In genomic region chr9:75255820-75256545, GRCm38 (mm10) we compare ENCODE assay signal across 10 mouse cellular contexts. TPM values are rescaled to one million over a fixed set of nuclear protein-coding genes. Genes with fewer than 3 reads are reported as not detected.
DNase-seq lines count a peak whose midpoint lies in the region; ATAC-seq and TF ChIP-seq lines count a peak whose summit lies in the region.
"Had no signal": no experiment of that assay in that cellular context is flagged by ENCODE, and none has a peak within 500 bp of the region (broad histone marks: within the 10 kb centered on the region; RNA-seq: fewer than 3 reads in every experiment).

No protein-coding gene starts in this region.

- no peak for DNase-seq in hindbrain, embryonic 11.5 days (ENCODE audit: low spot score)
- DNase-seq in CH12.LX (ENCODE audit: extremely low read depth) = peak; percentile 18
- DNase-seq in natural killer cell, adult 2 months (ENCODE audit: low spot score in 2 of 2) = peak; percentile 10 to 23
- DNase-seq in ovary, postnatal 36 days (ENCODE audit: low spot score) = no peak
- DNase-seq in gastrocnemius, postnatal 4 days (ENCODE audit: low spot score in 2 of 2) = no peak
- no peak for DNase-seq in layer of hippocampus, adult 9-11 months

- no peak overlapping the region for H3K4me3 ChIP-seq in hindbrain, embryonic 12.5 days
- H3K4me3 ChIP-seq in hindbrain, embryonic 11.5 days (ENCODE audit: low read depth, low read length) = no peak overlapping the region
- no peak overlapping the region for H3K4me3 ChIP-seq in CH12.LX (replicated peaks in 1 of 3; ENCODE audit: low read depth in 2 of 3, low read length in 2 of 3, poor library complexity in 1 of 3)
- no peak overlapping the region for H3K4me3 ChIP-seq in kidney, embryonic 15.5 days (replicated peaks)
- H3K4me3 ChIP-seq: heart, embryonic 12.5 days; liver, embryonic 15.5 days had no signal

- no peak overlapping the region for H3K4me2 ChIP-seq in hindbrain, embryonic 12.5 days (replicated peaks)
- no peak overlapping the region for H3K4me2 ChIP-seq in hindbrain, embryonic 11.5 days (replicated peaks; ENCODE audit: low read depth, low read length)
- H3K4me2 ChIP-seq in CH12.LX (ENCODE audit: insufficient read depth, low read depth, poor library complexity, severe bottlenecking) = no peak overlapping the region
- H3K4me2 ChIP-seq in kidney, embryonic 15.5 days = no peak overlapping the region
- H3K4me2 ChIP-seq: heart, embryonic 12.5 days; liver, embryonic 15.5 days had no signal

- no peak for TF ChIP-seq RAD21 in CH12.LX (IDR thresholded peaks at IDR 0.05; ENCODE audit: low read depth, low read length)

- dilution Hi-C loops in CH12.LX (cut with MboI; ENCODE audit: extremely low pct_ligation_motif_present, extremely low pct_unique_long_range_greater_than_20kb, low sequenced_read_pairs) = no loop called here

- 0 out of 2 replicates have a peak overlapping the region, but pooled peaks have one; percentile 12 for H3K27ac ChIP-seq in hindbrain, embryonic 12.5 days
- no peak overlapping the region for H3K27ac ChIP-seq in hindbrain, embryonic 11.5 days (ENCODE audit: low read depth, low read length)
- H3K27ac ChIP-seq in CH12.LX (ENCODE audit: insufficient read depth, low read depth) = no peak overlapping the region
- peak overlapping the region; percentile 72 for H3K27ac ChIP-seq in kidney, embryonic 15.5 days
- H3K27ac ChIP-seq: liver, embryonic 15.5 days had no signal

- TF ChIP-seq POLR2A in CH12.LX (IDR thresholded peaks at IDR 0.05; ENCODE audit: low read depth, low read length) = no peak

- in situ Hi-C loops in CH12.LX (cut with MboI; ENCODE audit: low pct_ligation_motif_present, low pct_unique_long_range_greater_than_20kb, low sequenced_read_pairs) = no loop called here

- H3K79me2 ChIP-seq in CH12.LX (replicated peaks; ENCODE audit: control insufficient read depth, extremely low read depth, insufficient read depth, poor library complexity, severe bottlenecking) = no peaks in the 10 kb centered on the region

- H3K36me3 ChIP-seq in hindbrain, embryonic 12.5 days = no peaks in the 10 kb centered on the region
- H3K36me3 ChIP-seq in hindbrain, embryonic 11.5 days (ENCODE audit: control insufficient read depth, insufficient read depth, low read length) = no peaks in the 10 kb centered on the region
- H3K36me3 ChIP-seq in CH12.LX (replicated peaks in 1 of 2; ENCODE audit: control insufficient read depth in 1 of 2, insufficient read depth in 1 of 2, low read length in 1 of 2) = peaks cover 0 to 2% of the 10 kb centered on the region in 2 experiments
- H3K36me3 ChIP-seq in kidney, embryonic 15.5 days = no peaks in the 10 kb centered on the region
- H3K36me3 ChIP-seq: heart, embryonic 12.5 days; liver, embryonic 15.5 days had no signal

- no peak overlapping the region for H3K9ac ChIP-seq in hindbrain, embryonic 12.5 days
- no peak overlapping the region for H3K9ac ChIP-seq in hindbrain, embryonic 11.5 days (ENCODE audit: low read depth, low read length)
- H3K9ac ChIP-seq in CH12.LX (ENCODE audit: insufficient read depth, low read depth) = no peak overlapping the region
- no peak overlapping the region for H3K9ac ChIP-seq in kidney, embryonic 15.5 days
- H3K9ac ChIP-seq: heart, embryonic 12.5 days; liver, embryonic 15.5 days had no signal

- TF ChIP-seq EP300 in CH12.LX (IDR thresholded peaks at IDR 0.05; ENCODE audit: low read length) = no peak

- H3K27me3 ChIP-seq in hindbrain, embryonic 12.5 days = no peaks in the 10 kb centered on the region
- no peaks in the 10 kb centered on the region for H3K27me3 ChIP-seq in hindbrain, embryonic 11.5 days (ENCODE audit: control insufficient read depth, insufficient read depth, low read length)
- no peaks in the 10 kb centered on the region for H3K27me3 ChIP-seq in CH12.LX (replicated peaks)
- H3K27me3 ChIP-seq in kidney, embryonic 15.5 days = no peaks in the 10 kb centered on the region
- H3K27me3 ChIP-seq: heart, embryonic 12.5 days; liver, embryonic 15.5 days had no signal

- H3K4me1 ChIP-seq in hindbrain, embryonic 12.5 days = peaks cover 22% of the 10 kb centered on the region
- H3K4me1 ChIP-seq in hindbrain, embryonic 11.5 days (replicated peaks; ENCODE audit: control insufficient read depth, insufficient read depth, low read length) = peaks cover 5% of the 10 kb centered on the region; the same call in 1 of the 2 replicates
- H3K4me1 ChIP-seq in CH12.LX (ENCODE audit: control insufficient read depth in 1 of 2, insufficient read depth in 2 of 2) = peaks cover 18 to 35% of the 10 kb centered on the region in 2 experiments
- peaks cover 45% of the 10 kb centered on the region for H3K4me1 ChIP-seq in kidney, embryonic 15.5 days
- H3K4me1 ChIP-seq: liver, embryonic 15.5 days had no signal

- WGBS in hindbrain, embryonic 12.5 days = 89% methylated on average over 14 of the region's 14 CpGs
- 88% methylated on average over 14 of the region's 14 CpGs for WGBS in hindbrain, embryonic 11.5 days
- 63% methylated on average over 14 of the region's 14 CpGs for WGBS in kidney, embryonic 15.5 days

- no peak for TF ChIP-seq CTCF in CH12.LX (conservative IDR thresholded peaks at IDR 0.05 in 1 of 2, IDR thresholded peaks at IDR 0.05 in 1 of 2; ENCODE audit: low read depth in 2 of 2, low read length in 2 of 2)

- no peak for ATAC-seq in hindbrain, embryonic 12.5 days (ENCODE audit: low FRiP score)
- ATAC-seq in hindbrain, embryonic 11.5 days (ENCODE audit: low FRiP score) = no peak
- peak; percentile 63 for ATAC-seq in kidney, embryonic 15.5 days (replicated peaks; ENCODE audit: low FRiP score)

- H3K9me3 ChIP-seq in hindbrain, embryonic 12.5 days (replicated peaks) = 0 out of 2 replicates have a peak, but pooled peaks cover 3% of the 10 kb centered on the region
- no peaks in the 10 kb centered on the region for H3K9me3 ChIP-seq in hindbrain, embryonic 11.5 days (ENCODE audit: control insufficient read depth, low read length)
- H3K9me3 ChIP-seq in CH12.LX (replicated peaks; ENCODE audit: low read length) = peaks cover 3% of the 10 kb centered on the region
- H3K9me3 ChIP-seq in kidney, embryonic 15.5 days (replicated peaks) = no peaks in the 10 kb centered on the region
- H3K9me3 ChIP-seq: liver, embryonic 15.5 days had no signal

TF ChIP-seq in CH12.LX, 34 proteins besides CTCF, POLR2A, EP300 and RAD21:
- TF ChIP-seq SMC3 (IDR thresholded peaks at IDR 0.05; ENCODE audit: low read depth, low read length) = no peak
- no peak for TF ChIP-seq CHD2 (IDR thresholded peaks at IDR 0.05; ENCODE audit: low read length)
- TF ChIP-seq IRF4 (IDR thresholded peaks at IDR 0.05; ENCODE audit: low read depth, low read length) = no peak
- no peak for TF ChIP-seq ETS1 (conservative IDR thresholded peaks at IDR 0.05; ENCODE audit: low read depth, low read length)
- TF ChIP-seq TCF12 (IDR thresholded peaks at IDR 0.05; ENCODE audit: low read depth, low read length) = no peak
- TF ChIP-seq ZKSCAN1 (IDR thresholded peaks at IDR 0.05; ENCODE audit: borderline replicate concordance, low read depth, low read length) = no peak
- TF ChIP-seq TBP (conservative IDR thresholded peaks at IDR 0.05; ENCODE audit: low read depth, low read length) = no peak
- TF ChIP-seq MEF2A (IDR thresholded peaks at IDR 0.05; ENCODE audit: borderline replicate concordance, low read depth, low read length) = no peak
- TF ChIP-seq USF1 (IDR thresholded peaks at IDR 0.05; ENCODE audit: low read depth, low read length) = no peak
- no peak for TF ChIP-seq HCFC1 (IDR thresholded peaks at IDR 0.05; ENCODE audit: low read depth, low read length)
- no peak for TF ChIP-seq BHLHE40 (IDR thresholded peaks at IDR 0.05; ENCODE audit: low read depth, low read length)
- no peak for TF ChIP-seq E2F4 (IDR thresholded peaks at IDR 0.05; ENCODE audit: insufficient replicate concordance, low read depth, low read length)
- no peak for TF ChIP-seq ZC3H11A (IDR thresholded peaks at IDR 0.05; ENCODE audit: low read depth, low read length)
- no peak for TF ChIP-seq MYC (IDR thresholded peaks at IDR 0.05; ENCODE audit: low read depth, low read length)
- no peak for TF ChIP-seq UBTF (IDR thresholded peaks at IDR 0.05; ENCODE audit: low read depth, low read length)
- no peak for TF ChIP-seq ZNF384 (IDR thresholded peaks at IDR 0.05; ENCODE audit: low read depth, low read length)
- no peak for TF ChIP-seq MXI1 (IDR thresholded peaks at IDR 0.05; ENCODE audit: low read depth, low read length)
- no peak for TF ChIP-seq NRF1 (IDR thresholded peaks at IDR 0.05; ENCODE audit: low read depth, low read length)

RNA-seq across cellular contexts. Expression of gene Myo5c, which starts 24.2 kb away (rescaled TPM):
- 0.65 and 1.8 TPM in 2 replicates for polyA plus RNA-seq in hindbrain, embryonic 12.5 days (2016; fragmentation: Nextera tagmentation; extraction: Ambion mirVana)
- 0.34 and 0.61 TPM in 2 replicates for polyA plus RNA-seq in hindbrain, embryonic 11.5 days (2014; fragmentation: Nextera tagmentation; extraction: Ambion mirVana)
- total RNA-seq in CH12.LX (2012; rRNA removed) = 1.6 and 4.4 TPM in 2 replicates
- 3.7 and 3.8 TPM in 2 replicates for total RNA-seq in CH12.LX (2014; rRNA removed)
- polyA plus RNA-seq in CH12.LX (2012; ENCODE audit: insufficient read length, low read depth) = 4.7 and 5.2 TPM in 2 replicates
- polyA plus RNA-seq in kidney, embryonic 15.5 days (2015; fragmentation: Nextera tagmentation; extraction: Ambion mirVana) = 3.7 and 3.9 TPM in 2 replicates
- 10 to 100 TPM in 1 of 2 experiments, 1 to 10 TPM in 1; 5.7 to 11.4 TPM for total RNA-seq in gastrocnemius, postnatal 4 days (2021)

RNA-seq across cellular contexts. Expression of gene Gnb5, which starts 50.1 kb away (rescaled TPM):
- polyA plus RNA-seq in hindbrain, embryonic 12.5 days (2016; fragmentation: Nextera tagmentation; extraction: Ambion mirVana) = 33.4 and 35.3 TPM in 2 replicates
- 34.7 and 34.8 TPM in 2 replicates for polyA plus RNA-seq in hindbrain, embryonic 11.5 days (2014; fragmentation: Nextera tagmentation; extraction: Ambion mirVana)
- total RNA-seq in CH12.LX (2012; rRNA removed) (4.4 and 6.5 TPM in 2 replicates), CH12.LX (2014; rRNA removed) (2.9 and 4.7 TPM in 2 replicates)
- polyA plus RNA-seq in CH12.LX (2012; ENCODE audit: insufficient read length, low read depth) = 2.7 and 3.1 TPM in 2 replicates
- polyA plus RNA-seq in kidney, embryonic 15.5 days (2015; fragmentation: Nextera tagmentation; extraction: Ambion mirVana) = 24.9 and 27.3 TPM in 2 replicates
- total RNA-seq in gastrocnemius, postnatal 4 days (2021) = 10 to 100 TPM; 12.1 to 14.9 TPM

Comparison
In these comparisons a context has a peak if more than half of its experiments do, and no peak if none do; other contexts are left out.
1. H3K27ac ChIP-seq: peak in hindbrain, embryonic 12.5 days (single experiment) and kidney, embryonic 15.5 days (single experiment); none in hindbrain, embryonic 11.5 days (single experiment) and CH12.LX (single experiment).
2. DNase-seq: peak in CH12.LX (single experiment) and natural killer cell, adult 2 months (2 of 2); none in hindbrain, embryonic 11.5 days (single experiment), ovary, postnatal 36 days (single experiment), gastrocnemius, postnatal 4 days (0 of 2) and layer of hippocampus, adult 9-11 months (single experiment).